Mouse (Mus musculus) right cerebral cortex, postnatal 36 days (tissue): ENCODE data around the gene St14.

Source experiments
- DNase-seq, 2 experiments: peaks; one replicate each; pipeline ENCODE4 v3.0.0; 2022; ENCODE audit warnings: low spot score in 2 of 2, mixed read lengths in 1 of 2

Gene St14

DNA sequence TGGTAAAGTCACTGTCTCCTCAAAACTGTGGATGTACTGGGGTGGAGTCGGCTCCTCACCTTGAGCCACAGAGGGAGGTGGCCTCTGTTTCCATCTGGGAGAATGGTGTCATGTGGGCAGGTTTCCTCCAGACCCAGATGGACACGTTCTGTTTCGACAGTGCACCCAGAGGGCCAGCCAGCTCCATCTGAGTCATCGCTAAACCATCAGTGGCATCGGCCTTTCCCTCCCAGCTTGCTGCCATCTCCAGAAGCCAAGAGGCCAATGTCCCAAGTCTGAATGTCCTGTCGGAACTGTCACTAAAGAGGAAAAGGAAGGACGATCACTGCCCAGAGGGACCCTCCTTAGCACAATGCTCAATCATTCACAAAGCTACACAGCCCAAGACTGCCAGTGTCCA lies 5.6 kb downstream of the St14 start:
- no peak for DNase-seq

DNA sequence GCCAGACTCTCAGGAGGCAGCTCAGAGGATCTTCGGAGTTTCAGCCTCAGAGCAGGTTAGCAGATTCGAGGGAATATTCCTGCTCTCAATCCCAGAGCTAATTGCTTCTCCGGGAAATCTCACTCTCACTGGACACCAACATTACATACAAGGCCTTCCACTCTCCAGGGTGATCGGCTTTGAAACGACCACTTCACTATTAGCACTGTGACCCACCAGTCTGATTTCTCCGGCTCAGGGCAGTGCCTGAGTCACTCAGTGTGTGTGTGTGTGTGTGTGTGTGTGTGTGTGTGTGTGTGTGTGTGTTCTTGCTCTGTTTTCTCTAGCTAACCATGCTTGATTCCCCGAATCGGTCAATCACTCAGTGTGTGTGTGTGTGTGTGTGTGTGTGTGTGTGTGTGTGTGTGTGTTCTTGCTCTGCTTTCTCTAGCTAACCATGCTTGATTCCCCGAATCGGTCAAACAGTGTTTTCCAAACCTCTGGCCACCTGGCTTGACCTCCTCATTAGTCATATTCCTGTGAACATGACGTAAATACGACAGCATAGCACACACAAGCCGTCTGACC lies 9.1 kb downstream of the St14 start:
- no peak for DNase-seq

DNA sequence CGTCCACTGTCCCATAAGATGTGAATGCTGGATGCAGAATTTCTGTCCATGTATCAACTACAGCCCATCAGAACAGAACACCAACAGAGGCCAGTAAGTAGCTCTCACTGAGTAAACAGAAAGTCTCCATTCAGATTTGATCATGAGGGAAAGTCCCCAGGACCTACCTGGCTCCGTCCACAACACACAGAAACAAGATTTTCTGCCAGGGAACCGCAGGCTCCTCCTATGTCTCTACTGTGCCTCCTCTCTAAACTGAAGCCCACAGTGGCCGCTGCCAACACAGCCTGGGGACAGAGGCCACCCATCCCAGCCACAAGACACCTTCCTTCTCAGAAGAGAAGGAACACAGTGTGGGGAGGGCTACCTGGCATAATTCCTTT lies 11.1 kb downstream of the St14 start:
- DNase-seq, result no peak

DNA sequence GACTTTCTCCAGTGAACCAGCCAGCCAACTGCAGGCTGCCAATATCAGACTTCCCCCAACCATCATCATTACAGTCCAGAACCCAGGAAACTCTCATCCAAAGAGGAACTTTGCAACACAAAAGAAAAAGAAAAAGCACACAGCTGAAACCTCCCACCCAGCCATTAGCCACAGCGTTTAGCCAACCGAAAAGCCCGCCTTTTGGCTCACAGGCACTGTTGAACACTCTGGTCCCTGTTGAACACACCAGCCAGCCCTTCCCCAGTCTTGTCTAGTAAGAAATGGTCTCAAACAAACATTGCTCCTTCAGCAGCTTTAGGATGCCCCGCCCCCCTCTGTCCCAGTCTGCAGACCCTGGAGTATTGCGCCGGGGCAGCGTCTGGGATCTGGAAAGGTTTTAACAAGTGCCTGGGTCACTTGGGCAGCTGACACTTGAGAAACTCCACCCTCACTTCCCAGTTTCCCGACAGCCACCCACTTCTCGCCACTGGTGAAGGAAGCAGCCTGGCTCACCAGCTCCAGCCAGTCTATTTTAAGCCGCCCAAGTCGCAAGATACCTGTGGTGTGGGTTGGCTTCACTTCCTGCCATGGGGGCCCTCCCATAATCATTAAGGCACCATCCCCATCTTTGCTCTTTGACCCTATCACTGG lies 11.6 kb downstream of the St14 start:
- DNase-seq, result no peak

DNA sequence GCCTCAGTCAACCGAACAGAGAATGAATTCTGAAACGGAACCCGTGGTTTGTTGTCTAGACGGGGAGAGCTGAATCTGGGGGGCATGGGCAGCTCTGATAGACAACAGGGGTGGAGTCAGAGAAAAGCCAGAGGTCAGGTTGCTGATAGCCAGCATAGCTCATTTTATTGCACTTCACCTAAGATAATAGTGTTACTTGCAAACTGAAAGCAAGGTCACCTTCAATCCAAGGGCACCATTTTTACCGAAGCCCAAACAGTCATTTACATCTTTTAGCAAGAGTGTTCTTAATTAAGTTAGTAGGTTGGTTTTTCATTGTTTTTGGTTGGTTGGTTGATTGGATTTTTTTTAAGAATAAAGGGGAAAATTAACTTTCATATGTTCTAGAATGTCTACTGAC lies 12.2 kb downstream of the St14 start:
- DNase-seq, result no peak

DNA sequence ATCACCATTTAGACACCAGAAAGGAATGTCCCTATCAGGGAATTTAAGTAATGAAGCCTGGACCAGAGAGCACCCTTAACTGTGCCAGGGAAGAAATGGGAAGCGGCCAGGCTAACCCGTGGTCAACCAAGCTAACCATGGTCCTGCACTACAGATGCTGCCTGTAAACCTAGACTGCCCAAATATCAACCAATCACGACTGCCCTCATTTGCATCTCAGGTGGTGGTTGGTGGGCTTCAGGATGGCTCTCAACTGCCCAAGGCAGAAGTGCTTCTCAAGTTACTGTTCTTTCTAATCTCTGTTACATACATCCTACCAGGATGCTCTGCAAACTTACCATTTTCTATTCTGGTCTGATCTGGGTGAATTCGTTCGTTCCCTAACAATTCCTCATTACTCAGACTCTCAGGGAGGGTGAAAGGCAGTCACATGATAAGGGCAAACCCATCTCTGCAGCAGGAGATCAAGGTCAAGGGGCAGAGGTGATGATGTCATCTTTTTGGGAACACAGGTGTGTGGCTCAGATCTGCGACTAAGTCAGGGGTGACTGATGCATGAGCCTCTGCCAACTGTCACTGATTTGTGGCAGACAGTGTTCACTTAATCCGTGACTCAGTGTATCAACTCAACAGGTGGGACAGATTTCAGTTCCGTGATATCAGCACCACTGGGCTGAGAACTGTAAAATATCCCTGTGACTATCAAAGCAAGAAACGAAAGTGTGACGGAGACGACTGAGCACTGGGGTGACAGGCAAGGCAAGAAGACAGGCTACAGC lies 12.9 kb downstream of the St14 start:
- DNase-seq, result no peak

DNA sequence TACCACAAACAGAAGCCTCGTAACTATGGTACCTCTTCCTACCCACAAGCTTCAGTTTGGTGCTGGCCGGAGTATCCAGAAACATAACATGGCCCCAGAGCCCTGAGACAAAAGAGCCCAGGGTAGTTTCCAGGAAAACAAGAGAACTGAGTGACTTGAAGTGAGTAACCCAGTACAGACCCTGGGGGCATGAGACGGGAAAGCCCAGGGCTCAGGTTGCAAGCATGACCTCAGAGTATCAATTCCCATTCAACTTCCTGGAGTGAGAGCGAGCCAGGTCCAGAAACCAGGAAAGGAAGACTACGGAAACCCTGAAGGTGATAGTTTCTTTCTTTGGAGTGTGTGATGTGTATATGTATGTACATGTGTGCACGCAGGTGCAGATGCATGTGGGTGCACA lies 14.2 kb downstream of the St14 start:
- no peak for DNase-seq

DNA sequence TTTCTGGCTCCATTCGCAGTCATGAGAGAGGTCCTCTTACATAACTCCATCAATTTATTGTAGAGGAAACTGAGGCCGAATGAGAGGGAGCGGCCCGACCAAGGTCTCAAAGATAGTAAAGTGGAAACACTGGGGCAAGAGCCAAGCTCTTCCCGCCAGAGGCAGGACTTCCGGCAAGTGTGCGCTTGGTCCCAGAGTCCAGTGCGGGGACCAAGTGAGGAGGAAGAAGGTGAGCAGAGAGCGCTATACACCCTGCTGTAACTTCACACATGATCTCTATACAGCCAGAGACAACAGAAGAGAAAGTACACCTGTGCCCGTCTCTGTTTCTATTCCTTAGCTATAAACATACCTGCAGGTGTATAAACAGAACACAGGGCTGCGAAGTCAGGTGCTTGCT lies 14.6 kb downstream of the St14 start:
- DNase-seq, result no peak

DNA sequence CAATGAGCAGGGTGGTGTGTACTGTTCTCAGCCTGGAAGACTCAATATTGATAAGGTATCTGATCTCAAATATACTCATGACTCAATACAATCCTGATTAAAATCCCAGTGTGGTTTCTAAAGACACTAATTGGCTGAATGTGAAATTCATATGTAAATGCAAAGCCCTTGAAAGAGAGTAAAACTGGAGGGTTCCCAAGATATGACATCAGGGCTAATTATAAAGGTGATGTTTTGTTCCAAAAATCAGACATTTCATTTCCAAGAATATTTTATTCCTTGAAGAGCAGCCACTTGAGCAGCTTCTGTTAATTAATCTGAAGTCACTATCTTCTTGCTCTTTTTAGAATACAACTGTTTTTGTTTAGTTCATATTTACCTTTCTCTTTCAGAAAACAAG lies 16.1 kb downstream of the St14 start:
- no peak for DNase-seq

DNA sequence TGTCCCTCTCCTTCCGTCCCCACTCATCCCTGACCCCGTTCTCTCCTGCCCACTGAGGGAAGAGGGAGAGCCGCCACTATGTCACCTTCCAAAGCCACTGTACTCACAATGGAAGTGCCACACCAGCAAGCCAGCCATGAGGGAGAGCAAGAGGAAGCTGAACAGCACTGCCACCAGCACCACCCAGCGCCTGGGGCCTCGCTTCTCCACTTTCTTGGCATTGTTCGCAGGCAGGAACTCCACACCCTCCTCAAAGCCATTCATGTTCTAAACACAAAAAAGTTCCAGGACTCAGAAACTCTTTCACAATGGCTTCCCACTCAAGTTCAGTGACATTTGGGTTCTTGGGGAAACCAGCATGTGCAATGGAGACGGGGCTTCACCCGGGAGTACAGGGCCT lies 23.2 kb downstream of the St14 start:
- no peak for DNase-seq

DNA sequence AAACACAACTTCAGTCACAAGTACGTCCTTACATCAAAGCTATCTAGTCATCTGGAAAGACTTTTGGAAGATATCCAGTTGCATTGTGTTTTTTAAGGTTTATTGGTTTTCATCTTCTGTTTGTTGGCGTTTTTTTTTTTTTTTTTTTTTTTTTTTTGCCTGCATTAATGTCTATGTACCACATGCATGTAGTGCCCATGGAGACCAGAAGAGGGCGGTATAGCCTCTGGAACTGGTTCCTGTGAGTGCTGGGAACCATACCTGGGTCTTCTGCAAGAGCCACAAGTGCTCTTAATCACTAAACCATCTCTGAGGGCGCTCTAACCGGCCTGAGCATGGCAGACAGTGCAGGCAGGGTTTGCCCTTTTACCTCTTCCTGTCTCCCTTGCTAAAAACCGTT lies 33.5 kb downstream of the St14 start:
- DNase-seq, result no peak

DNA sequence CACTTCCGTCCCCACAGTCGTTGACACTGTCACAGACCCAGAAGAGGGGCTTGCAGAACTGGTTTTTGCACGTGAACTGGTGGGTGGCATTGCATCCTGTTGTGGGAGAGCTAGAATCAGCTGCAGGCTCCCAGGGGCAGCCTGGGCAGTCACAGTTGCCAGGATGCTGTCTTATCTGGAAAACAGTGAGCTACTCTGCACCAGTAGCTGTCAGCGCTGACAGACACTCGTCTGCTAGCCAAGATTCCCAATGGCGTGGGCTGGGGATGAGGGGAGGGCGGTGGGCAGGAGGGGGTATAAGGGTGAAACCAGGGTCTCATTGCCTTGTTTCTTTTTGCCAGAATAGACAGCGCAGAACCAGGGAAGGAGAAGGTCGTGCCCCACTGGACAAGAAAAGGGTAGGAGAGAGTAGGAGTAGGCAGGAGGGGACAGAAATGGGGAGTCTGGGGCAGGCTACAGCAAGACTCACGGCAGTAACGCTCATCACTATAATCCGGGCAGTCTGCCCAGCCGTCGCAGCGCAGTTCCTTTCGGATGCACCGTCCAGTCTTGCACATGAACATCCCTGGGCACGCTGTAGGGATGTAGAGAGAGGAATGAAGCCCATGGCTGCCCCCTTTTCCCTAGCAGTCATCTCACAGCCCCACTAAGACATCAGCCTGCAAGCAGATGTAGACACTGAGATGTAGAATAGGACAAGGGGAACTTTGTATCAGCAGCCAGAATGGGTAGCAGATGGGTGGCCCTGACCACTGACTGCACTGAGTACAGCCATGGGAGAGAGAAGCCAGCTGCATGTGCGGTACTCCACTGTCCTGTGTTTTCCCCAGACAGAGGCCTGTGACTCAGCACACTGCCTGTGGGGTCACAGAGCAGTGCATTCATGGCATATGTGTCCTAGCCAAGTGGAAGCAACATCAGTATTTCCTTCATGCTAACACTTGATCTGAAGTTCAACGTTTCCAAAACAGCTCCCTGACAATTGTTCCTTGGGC lies 34.3 kb downstream of the St14 start:
- DNase-seq, result no peak

DNA sequence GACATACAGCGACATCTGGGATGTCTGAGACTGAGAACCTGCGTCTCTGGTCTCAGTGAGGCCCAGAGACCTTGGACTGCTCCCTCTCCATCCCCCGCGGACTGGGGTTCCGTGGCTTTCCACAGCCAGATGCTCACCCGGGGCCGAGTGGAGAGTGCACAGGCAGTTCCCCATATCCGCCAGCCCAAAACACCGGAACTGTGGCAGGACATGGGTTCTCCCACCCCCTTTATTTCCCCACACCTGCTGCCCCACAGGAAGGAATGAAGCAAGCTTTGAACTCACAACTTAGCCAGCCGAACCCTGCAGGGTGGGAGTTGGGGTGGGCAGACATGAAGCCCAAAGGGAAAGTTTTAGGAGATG lies 38.8 kb downstream of the St14 start:
- DNase-seq, result no peak

DNA sequence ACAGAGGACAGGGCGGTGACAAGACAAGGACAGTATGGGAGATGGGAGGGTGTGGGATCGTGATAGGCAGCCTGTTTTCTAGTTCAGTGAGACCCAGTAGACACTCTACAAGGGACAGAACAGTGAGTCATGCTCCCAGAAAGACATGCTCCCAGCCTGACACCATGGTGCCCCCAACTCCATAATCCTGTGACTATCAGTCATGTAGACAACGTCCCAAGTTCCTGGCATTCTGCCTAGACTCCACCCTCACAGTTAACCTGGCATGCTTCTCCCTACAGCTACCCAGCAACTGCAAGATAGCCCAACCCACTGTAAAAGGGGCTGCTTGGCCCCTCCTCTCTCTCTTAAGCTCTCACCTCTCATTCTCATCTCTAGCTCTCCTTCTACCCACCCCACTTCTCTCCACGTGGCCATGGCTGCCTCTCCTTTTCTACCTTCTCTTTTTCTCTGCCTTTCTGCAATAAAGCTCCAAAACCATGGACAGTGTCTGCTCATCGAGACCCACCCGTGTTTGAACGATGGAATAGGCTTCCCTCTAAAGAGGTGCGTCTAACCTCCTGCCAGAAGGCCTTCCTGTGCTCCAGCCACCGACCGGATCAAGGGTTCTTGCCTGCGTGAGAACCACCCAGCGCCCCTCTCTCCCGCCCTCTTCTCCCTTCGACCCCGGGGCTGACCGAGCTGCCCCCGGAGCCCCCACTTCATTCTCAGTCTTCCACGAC lies 39.4 kb downstream of the St14 start:
- no peak for DNase-seq

DNA sequence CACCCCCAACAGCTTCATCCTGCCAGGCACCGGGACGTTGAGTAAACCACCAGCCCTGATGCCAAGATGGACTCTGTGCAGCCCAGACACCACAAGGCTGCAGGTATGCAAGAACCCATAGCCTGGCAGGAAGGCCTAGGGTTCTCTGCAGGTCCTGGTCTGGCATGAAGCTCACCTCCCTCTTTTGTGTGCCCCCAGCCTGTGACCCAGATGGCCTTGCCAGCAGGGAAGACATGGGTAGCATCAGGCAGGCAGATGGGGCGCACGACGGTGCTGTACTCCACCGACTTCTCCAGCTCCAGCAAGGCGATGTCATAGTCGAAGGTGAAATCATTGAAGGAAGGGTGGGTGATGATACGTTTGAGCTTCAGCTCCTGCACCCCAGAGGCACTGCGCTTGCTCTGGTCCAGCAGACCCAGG lies 40.5 kb downstream of the St14 start:
- no peak for DNase-seq

DNA sequence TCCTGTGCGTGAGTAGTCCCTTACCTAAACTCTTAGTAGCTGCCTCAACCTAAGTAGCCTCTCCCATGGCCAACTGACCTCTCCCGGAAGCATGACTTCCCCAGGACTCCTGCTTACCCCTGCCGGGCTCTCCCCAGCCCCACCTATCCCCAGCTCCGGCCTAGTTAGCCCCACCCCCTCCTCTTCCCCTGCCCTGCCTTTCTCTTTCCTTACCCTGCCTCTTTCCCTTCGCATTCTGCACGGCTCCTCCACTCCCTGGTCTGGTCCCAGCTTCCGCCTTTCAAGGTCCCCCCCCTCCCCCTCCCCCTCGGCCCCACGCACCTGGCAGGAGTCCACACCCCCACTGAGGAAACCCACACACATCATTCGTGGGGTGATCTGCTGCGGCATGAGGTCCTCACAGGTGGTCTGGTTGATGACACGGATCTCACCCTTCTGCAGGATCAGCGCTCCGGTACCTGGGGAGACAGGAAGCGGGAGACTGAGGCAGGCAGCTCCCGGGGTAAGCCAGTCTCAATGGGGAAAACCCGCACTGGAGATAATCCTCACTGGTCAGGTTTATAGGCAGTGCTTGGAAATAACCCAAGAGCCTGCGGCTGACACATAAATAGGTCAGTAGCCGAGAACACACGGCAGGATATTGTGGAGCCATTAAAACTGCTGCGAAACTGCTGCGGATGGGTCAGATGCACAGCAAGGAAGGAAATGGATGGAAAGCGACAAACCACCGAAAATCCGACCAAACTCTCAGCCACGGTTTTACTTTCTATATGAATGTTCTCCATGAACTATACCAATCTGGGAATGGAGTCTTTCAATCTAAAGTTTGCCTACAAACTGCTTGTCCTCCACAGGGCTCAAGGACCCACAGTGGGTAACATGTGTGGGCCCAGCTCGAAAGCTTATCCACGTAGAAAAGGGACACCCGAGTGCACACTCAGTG lies 41.3 kb downstream of the St14 start:
- no peak for DNase-seq

DNA sequence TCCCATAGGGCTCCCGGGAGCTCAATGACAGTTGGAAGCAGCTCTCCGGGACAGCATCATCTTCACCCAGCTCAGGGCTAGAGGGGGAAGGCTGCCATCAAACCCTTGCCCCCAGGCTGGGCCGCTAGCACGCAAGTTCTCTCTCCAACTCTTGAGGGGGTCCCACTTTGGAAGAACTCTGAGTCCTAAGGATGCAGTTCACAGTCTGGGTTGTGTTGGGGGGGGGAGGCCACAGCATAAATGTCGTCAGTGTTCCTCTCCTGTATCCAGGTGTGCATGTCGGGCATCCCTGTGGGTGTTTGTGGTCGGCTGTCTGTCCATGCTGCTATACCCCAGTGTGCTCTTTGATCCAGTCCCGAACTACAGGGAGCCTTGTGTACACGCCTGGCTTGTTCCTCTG lies 42.1 kb downstream of the St14 start:
- no peak for DNase-seq

DNA sequence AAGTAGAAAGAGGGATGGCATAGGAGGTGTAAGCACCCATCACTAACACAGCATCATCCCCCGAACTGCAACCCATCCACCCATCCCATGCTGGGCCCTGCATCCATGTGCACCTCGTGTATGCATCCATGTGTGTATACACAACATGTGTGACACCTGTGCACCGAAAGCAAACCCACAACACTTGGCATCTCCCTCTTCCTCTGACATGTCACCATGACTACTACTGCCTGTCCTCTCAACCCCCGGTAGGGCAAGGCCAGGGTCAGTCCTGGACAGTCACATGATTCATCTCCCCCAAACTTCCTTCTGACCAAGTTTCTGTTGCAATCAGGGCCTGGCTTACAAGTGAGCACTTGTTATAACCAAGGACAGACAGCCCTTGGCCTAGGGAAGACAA lies 42.8 kb downstream of the St14 start:
- DNase-seq, result no peak

DNA sequence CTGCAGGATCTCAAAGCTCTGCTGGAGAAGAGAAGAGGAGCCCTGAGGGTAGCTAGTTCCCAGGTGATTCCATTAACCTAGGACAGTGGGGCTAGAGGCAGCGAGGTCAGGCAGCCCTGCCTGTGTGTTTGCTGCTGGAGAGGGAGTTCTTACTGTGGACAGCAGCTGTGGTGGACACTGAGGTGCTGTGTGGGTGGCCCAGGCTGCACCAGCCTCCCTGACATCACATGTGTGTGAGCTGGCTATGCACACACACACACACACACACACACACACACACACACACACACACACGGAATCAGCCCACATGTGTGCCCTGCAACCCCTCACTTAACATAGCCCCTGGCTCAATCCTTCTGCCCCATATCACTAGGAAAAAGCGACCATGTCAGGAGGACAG lies 43.5 kb downstream of the St14 start:
- DNase-seq, result no peak

DNA sequence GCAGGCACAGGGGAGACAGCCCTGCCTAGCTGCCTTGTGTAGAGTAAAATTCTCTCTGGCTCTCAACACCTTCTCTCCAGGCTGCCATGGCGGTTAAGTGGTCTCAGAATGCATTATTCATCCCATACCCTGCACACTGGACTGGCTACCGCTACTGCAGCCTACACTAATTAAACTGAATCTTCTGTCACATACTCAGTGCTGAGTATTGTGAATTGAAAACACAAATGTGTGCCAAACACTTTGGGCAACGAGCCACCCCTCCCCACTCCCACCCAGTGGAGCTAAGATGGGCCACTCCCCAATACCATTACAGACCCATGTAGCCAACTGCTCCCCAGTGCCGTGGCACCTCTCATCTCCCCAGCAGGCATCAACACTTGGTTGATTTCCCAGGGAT lies 44.2 kb downstream of the St14 start:
- DNase-seq, result no peak
